Mouse (Mus musculus) stomach, embryonic 15.5 days (tissue): ENCODE measurements at regions not wholly inside any gene's neighbourhood (a gene's known extent, or its start where the extent isn't known, plus 50 kb on each side); places are given as distances from the start of the nearest gene placed in this dataset.

Source experiments
- ATAC-seq: fragments of 200-750 bp; cut with Nextera tagmentation; 2 replicates; pipeline ENCODE4 v1.8.0; 2017; ENCODE audit warnings: low read depth, moderate number of reproducible peaks, moderate TSS enrichment; ENCODE audit not compliant: insufficient read depth, low FRiP score
- H3K27ac ChIP-seq: fragments of 300-500 bp; sonication (generic); 2 replicates; pipeline ENCODE4 v1.5.1; 2015; ENCODE audit warnings: mild to moderate bottlenecking, inconsistent platforms
- H3K27me3 ChIP-seq: fragments of 300-500 bp; sonication (generic); replicated peaks from 2 replicates; pipeline ENCODE4 v1.6.1; 2015; ENCODE audit warnings: inconsistent platforms
- H3K36me3 ChIP-seq: fragments of 300-500 bp; sonication (generic); 2 replicates; pipeline ENCODE4 v1.6.1; 2015; ENCODE audit warnings: inconsistent platforms
- H3K4me1 ChIP-seq: fragments of 300-500 bp; sonication (generic); 2 replicates; pipeline ENCODE4 v1.6.1; 2015; ENCODE audit warnings: inconsistent platforms
- H3K4me2 ChIP-seq: fragments of 300-500 bp; sonication (generic); 2 replicates; pipeline ENCODE4 v1.6.1; 2015; ENCODE audit warnings: mild to moderate bottlenecking, inconsistent platforms
- H3K4me3 ChIP-seq: fragments of 300-500 bp; sonication (generic); replicated peaks from 2 replicates; pipeline ENCODE4 v1.5.1; 2015; ENCODE audit warnings: inconsistent platforms
- H3K9ac ChIP-seq: fragments of 300-500 bp; sonication (generic); 2 replicates; pipeline ENCODE4 v1.6.1; 2015; ENCODE audit warnings: inconsistent platforms
- H3K9me3 ChIP-seq: fragments of 300-500 bp; sonication (generic); 2 replicates; pipeline ENCODE4 v1.6.1; 2016; ENCODE audit warnings: inconsistent platforms
- WGBS: fragments of 180-500 bp; shearing (Covaris S2); methylation state at CpG from one replicate; pipeline ENCODE4 v1.1.7; 2015; 5-methylcytosine and 5-hydroxymethylcytosine counted together

DNA sequence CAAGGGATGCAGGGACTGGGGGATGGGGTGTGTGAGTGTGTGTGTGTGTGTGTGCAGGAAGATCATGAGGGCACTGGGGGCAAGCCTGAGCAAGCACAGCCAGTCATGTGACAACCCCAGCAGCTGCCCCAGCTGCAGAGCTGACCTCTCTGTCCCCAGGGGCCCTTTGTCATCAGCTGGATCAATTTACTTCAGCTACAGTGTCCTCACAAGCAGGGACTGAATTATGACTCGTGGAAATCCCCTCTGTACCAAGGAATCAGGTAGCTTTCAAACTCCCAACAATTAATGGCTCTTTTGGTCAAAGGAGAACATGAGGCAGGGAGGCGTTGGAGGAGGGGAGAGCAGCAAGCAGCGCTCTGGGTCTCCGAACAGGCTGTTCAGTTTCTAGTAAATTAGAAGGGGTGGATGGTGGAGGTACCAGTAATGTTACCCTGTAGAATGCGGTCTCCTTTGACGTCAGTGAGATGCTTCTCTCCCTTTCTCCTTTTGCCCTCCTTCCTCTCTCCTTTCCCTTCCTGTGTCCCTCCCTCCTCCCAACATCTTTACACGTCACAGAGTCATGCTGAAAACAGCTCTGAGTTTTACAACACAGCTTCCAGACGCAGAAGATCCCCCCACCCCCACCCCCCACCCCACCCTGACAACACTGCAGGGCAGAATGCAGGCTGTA is 106.5 kb downstream of the Tomm20 start:
- H3K27me3 ChIP-seq: no peaks in the 10 kb centered on the region
- ATAC-seq: peak; percentile 38; the same call in 1 of the 2 replicates
- no peaks in the 10 kb centered on the region for H3K9me3 ChIP-seq
- H3K27ac ChIP-seq: peak overlapping the region; percentile 86
- 6% methylated on average over 8 of the region's 8 CpGs for WGBS
- no peak overlapping the region for H3K9ac ChIP-seq
- H3K4me1 ChIP-seq: peaks cover 28% of the 10 kb centered on the region
- peak overlapping the region; percentile 39 for H3K4me2 ChIP-seq
- H3K36me3 ChIP-seq: no peaks in the 10 kb centered on the region
- no peak overlapping the region for H3K4me3 ChIP-seq

DNA sequence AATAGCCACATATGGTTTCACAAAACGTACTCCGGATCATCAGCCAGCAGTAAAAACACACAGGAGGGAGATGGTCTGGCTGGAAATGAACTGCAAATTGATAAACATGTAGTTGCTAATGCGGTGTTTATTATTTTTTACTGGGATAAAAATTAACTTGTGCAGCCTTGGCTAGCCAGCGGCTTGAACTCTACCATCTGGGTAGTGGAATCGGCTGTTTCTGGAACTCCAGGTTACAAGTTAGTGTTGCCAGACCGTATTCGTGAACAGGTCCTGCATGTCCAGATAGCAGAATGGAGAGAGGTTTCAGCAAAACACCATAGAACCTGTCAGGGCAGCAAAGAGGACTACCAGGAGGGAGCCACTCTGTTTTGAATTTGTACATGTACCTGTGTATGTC is 107.4 kb downstream of the Tomm20 start:
- WGBS: 66% methylated on average over 7 of the region's 7 CpGs
- no peaks in the 10 kb centered on the region for H3K36me3 ChIP-seq
- no peak overlapping the region for H3K9ac ChIP-seq
- ATAC-seq: no peak
- H3K4me1 ChIP-seq: peaks cover 36% of the 10 kb centered on the region
- H3K9me3 ChIP-seq: no peaks in the 10 kb centered on the region
- H3K4me2 ChIP-seq: no peak overlapping the region
- H3K27me3 ChIP-seq: no peaks in the 10 kb centered on the region
- H3K4me3 ChIP-seq: no peak overlapping the region
- peak overlapping the region; percentile 86 for H3K27ac ChIP-seq

DNA sequence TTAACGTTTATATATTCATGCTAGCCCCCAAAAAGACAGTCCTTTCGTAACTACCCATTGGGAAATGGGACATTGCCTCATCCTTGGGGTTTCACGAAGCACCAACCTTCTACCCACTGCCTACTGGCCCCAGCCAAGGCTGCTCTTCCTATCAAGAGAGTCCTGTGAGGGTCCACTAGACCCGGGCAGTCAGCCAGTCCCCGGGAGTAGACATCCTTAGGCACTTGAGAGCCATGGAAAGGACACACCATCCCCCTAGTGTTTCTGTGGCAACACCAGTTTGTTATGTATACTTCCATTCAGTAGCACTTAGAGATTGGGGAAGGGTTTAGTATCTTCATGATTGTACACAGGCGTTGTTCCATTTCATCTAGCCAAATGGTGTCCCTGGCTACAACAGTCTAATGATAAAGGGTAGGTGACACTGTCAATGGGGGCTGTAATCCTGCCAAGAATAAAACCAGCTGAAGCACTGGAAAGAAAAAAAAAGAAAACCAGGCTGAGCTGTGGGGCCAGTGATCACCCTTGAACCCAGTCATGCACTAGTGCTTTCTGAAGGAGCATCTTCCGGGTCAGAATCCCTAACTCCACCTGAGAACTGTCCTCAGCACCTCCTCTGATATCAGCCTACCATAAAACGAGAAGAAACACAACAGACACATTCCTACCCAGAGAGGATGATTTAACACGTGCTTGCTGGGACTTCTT is 108.2 kb downstream of the Tomm20 start:
- ATAC-seq: no peak
- Histone ChIP-seq H3K9ac (no peak overlapping the region), H3K9me3 (no peaks in the 10 kb centered on the region), H3K36me3 (no peaks in the 10 kb centered on the region), H3K27me3 (no peaks in the 10 kb centered on the region), H3K4me3 (no peak overlapping the region), H3K4me2 (no peak overlapping the region), H3K27ac (peak overlapping the region; percentile 86), H3K4me1 (peaks cover 43% of the 10 kb centered on the region)
- WGBS: 69% methylated on average over 9 of the region's 9 CpGs

DNA sequence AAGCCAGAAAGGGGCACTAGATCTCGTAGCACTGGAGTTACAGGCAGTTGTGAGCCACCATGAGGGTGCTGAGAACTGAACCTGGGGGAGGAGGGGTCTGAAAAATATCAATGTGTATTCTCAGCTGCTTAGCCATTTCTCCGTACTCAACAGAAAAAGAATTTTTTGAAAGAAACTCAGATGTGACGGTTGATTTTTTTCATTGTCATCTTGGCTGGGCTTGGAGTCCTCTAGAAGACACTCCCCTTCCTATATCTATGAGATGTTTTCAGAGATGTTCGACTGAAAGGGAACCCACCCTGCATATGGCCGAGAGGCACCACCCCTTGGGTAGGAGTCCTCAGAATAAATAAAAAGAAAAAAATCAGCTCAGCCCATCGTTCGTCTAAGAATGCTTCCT is 110.1 kb downstream of the Tomm20 start:
- Histone ChIP-seq H3K27ac (no peak overlapping the region), H3K4me1 (peaks cover 50% of the 10 kb centered on the region), H3K9me3 (no peaks in the 10 kb centered on the region), H3K36me3 (no peaks in the 10 kb centered on the region), H3K9ac (no peak overlapping the region), H3K4me3 (no peak overlapping the region), H3K27me3 (no peaks in the 10 kb centered on the region), H3K4me2 (no peak overlapping the region)
- WGBS: 60% methylated on average over 7 of the region's 7 CpGs
- ATAC-seq: no peak

DNA sequence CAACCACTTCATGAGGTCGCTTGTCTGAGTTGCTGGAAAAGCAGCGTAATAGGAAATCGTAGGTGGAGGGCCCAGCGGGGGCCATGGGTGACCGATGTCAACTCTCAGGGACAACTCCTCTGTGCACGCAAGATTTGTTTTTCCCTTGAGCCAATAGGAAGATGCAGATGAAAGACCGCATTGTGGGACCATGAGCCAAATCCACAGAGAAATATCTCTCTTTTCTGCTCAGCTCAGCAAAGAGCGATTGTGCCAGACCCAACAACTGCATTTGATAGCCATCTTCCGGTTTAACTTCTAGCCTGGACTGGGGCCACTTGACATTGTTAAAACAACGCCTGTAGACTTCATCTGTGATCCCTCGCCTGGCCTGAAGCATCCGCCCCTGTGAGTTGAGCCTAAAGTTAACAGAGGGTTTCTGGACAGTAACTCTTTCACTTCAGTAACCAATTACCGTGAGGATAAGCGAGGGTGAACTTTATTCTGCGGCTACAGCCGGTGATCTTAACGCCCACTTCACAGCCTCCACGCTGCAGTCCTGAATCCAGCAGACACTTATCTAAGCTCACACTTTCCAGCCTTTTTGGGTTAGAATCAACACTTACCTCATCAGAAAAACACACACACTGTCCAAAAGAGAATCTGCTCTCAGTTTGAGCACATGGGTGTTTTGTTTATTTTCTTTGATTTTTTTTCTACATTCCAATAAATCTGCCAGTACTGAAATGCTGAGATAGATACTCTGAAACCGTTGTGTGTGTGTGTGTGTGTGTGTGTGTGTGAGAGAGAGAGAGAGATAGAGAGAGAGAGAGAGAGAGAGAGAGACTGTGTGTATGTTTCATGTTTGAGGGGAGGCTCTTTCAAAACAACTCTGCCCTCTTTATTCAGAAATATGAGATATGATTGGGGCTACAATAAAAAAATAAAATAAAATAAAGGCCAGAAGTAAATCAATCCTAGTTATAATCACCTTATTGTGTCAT is 111.9 kb downstream of the Tomm20 start:
- Histone ChIP-seq H3K27ac (peak overlapping the region; percentile 94), H3K4me3 (no peak overlapping the region), H3K9me3 (no peaks in the 10 kb centered on the region), H3K27me3 (no peaks in the 10 kb centered on the region), H3K9ac (no peak overlapping the region), H3K4me1 (peaks cover 52% of the 10 kb centered on the region), H3K4me2 (peak overlapping the region; percentile 34), H3K36me3 (no peaks in the 10 kb centered on the region)
- 18% methylated on average over 19 of the region's 19 CpGs for WGBS
- ATAC-seq: no peak

DNA sequence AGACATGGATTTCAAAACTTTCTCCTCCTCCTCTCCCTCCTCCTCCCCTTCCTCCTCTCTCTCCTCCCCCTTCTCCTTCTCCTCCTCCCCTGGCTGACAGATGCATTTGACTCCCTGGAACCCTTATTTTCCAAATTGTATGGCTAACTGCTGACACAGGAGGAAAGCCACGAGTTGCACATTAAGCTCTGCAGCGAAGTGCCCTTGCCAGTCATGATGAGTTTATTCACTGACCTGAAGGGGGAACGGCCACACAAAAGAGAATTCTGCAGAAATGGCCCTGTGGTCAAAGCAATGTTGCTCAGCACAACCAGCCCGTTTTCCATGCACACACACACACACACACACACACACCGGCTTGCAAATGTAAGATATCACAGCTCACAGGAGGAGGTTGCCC is 112.6 kb downstream of the Tomm20 start:
- Histone ChIP-seq H3K4me3 (no peak overlapping the region), H3K36me3 (no peaks in the 10 kb centered on the region), H3K9ac (no peak overlapping the region), H3K4me2 (peak overlapping the region; percentile 34), H3K27me3 (no peaks in the 10 kb centered on the region), H3K27ac (peak overlapping the region; percentile 94), H3K4me1 (peaks cover 51% of the 10 kb centered on the region), H3K9me3 (no peaks in the 10 kb centered on the region)
- WGBS: 8% methylated on average over 5 of the region's 5 CpGs
- ATAC-seq: no peak

DNA sequence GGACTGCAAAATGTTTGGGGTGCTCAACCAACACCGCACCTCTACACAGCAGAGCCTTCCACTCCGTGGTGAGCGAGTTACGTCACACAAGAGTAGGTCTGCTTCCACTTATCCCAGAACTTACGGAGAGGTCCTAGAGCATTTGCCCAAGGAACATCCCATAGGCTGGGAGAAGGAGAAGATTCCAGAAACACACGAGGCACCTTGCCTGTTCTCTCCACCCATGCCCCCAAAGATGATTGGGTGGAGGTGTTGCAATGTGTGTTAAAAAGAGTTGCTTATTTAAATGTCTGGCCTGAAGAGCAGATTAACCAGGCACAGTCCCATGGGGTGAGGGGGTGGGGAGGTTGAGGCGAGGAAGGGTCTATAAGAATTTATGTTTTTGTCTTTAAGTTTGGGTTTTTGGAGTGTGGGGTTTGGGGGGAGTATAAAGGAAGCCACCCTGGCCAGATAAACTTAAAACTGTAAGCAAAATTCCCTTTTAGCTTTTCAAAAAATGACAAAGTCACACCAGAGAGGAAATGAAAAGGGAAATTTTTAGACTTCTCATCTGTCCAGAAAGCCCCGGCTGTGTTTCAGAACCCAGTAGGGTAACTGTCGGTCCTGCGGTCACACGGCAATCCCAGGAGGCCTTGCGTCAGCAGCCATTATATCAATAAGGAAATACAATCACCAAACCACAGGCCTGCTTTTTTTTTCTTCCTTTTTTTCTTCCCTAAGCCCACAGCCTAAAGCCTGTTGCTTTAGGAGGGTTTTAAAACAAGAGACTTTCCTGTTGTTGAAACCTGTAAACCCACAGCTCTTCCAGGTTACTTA is 113.3 kb downstream of the Tomm20 start:
- ATAC-seq: no peak
- Histone ChIP-seq H3K9ac (no peak overlapping the region), H3K4me3 (no peak overlapping the region), H3K27me3 (no peaks in the 10 kb centered on the region), H3K9me3 (no peaks in the 10 kb centered on the region), H3K4me2 (no peak overlapping the region), H3K36me3 (no peaks in the 10 kb centered on the region), H3K4me1 (peaks cover 54% of the 10 kb centered on the region), H3K27ac (peak overlapping the region; percentile 94)
- 66% methylated on average over 12 of the region's 12 CpGs for WGBS

DNA sequence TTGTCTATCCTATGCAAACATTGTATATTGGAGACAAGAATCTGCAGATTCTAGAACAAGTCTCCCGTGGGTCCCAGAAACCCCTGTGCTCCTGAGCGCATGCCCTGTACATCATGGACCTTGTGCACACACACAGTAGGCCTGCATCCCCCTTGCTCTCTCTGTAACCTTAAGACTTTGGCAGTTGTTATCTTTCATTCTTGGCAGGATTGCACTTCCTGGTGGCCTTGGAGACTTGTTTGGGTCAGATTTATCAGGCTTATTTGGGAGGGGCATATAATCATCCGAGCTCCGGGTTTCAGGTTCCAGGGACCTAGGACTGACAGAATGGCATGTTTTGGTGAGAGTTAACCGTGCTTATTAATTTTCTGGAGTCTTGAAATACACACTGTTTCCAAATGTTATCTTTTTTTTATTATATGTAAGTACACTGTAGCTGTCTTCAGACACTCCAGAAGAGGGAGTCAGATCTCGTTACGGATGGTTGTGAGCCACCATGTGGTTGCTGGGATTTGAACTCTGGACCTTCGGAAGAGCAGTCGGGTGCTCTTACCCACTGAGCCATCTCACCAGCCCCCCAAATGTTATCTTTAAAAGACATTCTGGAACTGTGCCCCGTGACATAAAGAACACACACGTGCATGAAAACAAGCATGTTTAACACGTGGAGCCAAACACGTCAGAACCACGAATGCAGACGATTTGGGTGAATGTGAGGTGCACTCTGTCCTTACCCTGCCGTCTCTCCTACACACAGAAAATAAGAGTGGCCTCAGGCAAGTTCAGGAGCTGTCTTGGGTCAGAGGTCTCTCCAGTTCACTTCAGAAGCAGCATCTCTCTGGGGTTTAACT is 114.1 kb downstream of the Tomm20 start:
- ATAC-seq: no peak
- no peak overlapping the region for H3K4me2 ChIP-seq
- no peak overlapping the region for H3K9ac ChIP-seq
- H3K27me3 ChIP-seq: no peaks in the 10 kb centered on the region
- peak overlapping the region; percentile 94 for H3K27ac ChIP-seq
- H3K4me1 ChIP-seq: peaks cover 62% of the 10 kb centered on the region
- H3K4me3 ChIP-seq: no peak overlapping the region
- H3K9me3 ChIP-seq: no peaks in the 10 kb centered on the region
- WGBS: 74% methylated on average over 16 of the region's 16 CpGs
- no peaks in the 10 kb centered on the region for H3K36me3 ChIP-seq

DNA sequence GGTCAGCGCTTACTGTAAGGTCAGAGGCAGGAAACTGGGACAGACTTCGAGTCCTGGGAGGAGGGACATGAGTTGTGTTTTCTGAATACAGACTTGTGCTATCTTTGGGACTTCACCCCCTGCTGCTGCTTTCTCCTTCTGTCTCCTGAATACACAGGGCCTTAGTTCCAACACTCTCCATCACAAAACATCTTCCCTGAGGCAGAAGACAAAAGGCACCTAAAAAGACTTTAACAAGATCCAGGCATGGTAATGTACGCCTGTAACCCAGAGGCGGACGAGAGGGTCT is 115.5 kb downstream of the Tomm20 start:
- Histone ChIP-seq H3K4me3 (no peak overlapping the region), H3K9me3 (no peaks in the 10 kb centered on the region), H3K36me3 (no peaks in the 10 kb centered on the region), H3K27ac (peak overlapping the region; percentile 84), H3K27me3 (no peaks in the 10 kb centered on the region), H3K9ac (no peak overlapping the region; the same call in 1 of the 2 replicates), H3K4me2 (no peak overlapping the region), H3K4me1 (peaks cover 65% of the 10 kb centered on the region)
- no peak for ATAC-seq
- WGBS: 70% methylated on average over 5 of the region's 5 CpGs

DNA sequence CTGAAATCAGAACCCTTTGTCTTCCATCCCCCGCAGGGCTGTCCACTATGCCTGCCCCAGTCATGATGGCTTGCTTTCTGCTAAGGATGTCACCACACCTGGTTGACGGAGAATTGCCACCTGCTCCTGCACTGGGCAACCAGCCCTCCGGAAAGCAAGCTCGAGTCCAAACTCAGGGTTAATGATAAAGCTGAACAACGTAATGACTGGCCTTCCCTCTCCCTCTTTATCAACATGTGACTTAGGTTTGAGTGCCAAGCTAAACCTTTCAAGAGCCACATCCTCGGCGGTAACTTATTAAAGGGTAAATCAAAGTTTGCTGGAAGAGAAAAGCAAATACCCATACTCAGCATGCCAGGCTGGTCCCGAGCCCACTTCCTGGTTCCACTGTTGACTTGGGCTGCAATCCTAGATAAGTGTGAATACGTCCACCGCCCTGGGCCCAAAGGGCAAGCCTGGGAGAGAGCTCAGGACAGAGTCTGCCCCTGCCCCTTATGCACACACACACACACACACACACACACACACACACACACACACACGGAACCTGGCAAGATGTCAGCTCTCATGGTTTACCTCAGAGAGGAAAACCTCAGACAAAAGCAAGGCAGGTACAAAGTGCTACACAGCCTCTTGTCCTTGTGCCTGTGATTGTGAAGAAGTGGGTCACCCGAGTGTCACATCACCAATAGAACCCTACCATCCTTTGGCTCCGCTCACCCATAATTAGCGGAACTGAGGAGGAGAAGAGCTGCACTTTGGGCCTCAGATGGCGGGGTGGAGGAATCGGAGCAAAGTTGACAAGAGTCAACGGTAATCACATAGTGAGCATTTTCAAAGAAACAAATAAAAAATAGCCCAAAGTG is 116.0 kb downstream of the Tomm20 start:
- Histone ChIP-seq H3K4me3 (no peak overlapping the region), H3K9me3 (no peaks in the 10 kb centered on the region), H3K9ac (no peak overlapping the region; the same call in 1 of the 2 replicates), H3K27me3 (no peaks in the 10 kb centered on the region), H3K4me2 (no peak overlapping the region), H3K4me1 (peaks cover 64% of the 10 kb centered on the region), H3K27ac (peak overlapping the region; percentile 84), H3K36me3 (no peaks in the 10 kb centered on the region)
- ATAC-seq: peak; percentile 79
- 53% methylated on average over 17 of the region's 17 CpGs for WGBS
